Mouse (Mus musculus) megakaryocyte, embryonic 14.5 days (primary cell): Measurements from ENCODE around the gene Pofut1.

Source experiments
- FLI1 ChIP-seq: IDR thresholded peaks from 2 replicates; pipeline ENCODE4 v1.6.1; 2012; ENCODE audit warnings: low read length, inconsistent platforms, mixed read lengths
- GATA1 ChIP-seq: IDR thresholded peaks from 3 replicates; pipeline ENCODE4 v1.6.1; 2012; ENCODE audit warnings: mixed read lengths, low read length, inconsistent platforms, borderline replicate concordance

DNA sequence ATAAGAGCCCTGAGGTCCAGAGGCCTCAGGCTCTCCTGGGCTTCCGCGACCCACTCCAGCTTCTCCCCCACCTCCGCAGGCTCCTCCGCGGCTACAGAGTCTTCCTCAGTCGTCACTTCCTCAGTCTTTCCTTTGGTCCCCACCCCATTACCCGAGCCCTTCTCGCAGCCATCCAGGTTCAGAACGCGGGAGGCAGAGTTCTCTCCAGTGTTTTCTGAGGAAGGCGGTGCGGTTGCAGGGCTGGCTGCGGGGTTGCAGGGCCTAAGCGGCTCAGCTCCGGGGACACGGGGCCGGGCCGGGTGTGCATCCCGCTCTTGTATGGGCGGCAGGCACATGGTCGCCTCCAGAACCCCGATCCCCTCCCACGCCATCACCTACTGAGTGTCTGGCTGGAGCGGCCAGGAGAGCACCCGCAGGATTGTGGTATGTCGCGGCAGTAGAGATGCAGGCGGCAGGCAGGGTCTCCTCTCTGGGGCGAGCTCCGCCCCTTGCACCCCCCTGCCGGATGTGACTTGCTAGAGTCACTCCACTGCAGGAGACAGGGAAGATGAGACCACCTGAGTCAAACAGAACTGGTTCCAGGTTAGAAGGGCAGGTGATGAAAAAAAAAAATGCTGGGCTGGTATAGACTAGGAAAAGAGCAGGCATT, 16.3 kb upstream of the Pofut1 start, which contains the start of gene Tspyl3:
- TF ChIP-seq GATA1 (no peak), FLI1 (no peak)
